Mouse (Mus musculus): ENCODE data around the gene Mtor. TPM values are rescaled to one million over a fixed set of nuclear protein-coding genes. Genes with fewer than 3 reads are reported as not detected.

Mtor gene
- polyA plus RNA-seq, 1 experiment from 2014 or later = 19.3 TPM

- ATAC-seq (ENCODE audit: insufficient number of reproducible peaks, insufficient read depth, low FRiP score, low TSS enrichment, low read depth) = no peak
- Histone ChIP-seq H3K9me3 (no peaks in the 10 kb centered on the region), H3K4me2 (no peak overlapping the region), H3K36me3 (peaks cover 94% of the 10 kb centered on the region), H3K4me1 (replicated peaks) (no peaks in the 10 kb centered on the region; the same call in 1 of the 2 replicates), H3K27ac (no peak overlapping the region), H3K4me3 (replicated peaks) (no peak overlapping the region), H3K27me3 (no peaks in the 10 kb centered on the region), H3K9ac (replicated peaks) (no peak overlapping the region)
- 91% methylated on average over 7 of the region's 7 CpGs for WGBS
Observed at GRCm38 (mm10) chr4:148491448-148491847, 43.0 kb downstream of the Mtor start.

GRCm38 (mm10) chr4:148495160-148495559, 46.7 kb downstream of the Mtor start:
- peaks cover 85% of the 10 kb centered on the region for H3K36me3 ChIP-seq
- ATAC-seq (ENCODE audit: insufficient number of reproducible peaks, insufficient read depth, low FRiP score, low TSS enrichment, low read depth) = no peak
- H3K27ac ChIP-seq = no peak overlapping the region
- no peak overlapping the region for H3K4me3 ChIP-seq (replicated peaks)
- no peak overlapping the region for H3K4me2 ChIP-seq
- H3K9me3 ChIP-seq = no peaks in the 10 kb centered on the region
- 94% methylated on average over 6 of the region's 6 CpGs for WGBS
- no peaks in the 10 kb centered on the region for H3K27me3 ChIP-seq
- H3K9ac ChIP-seq (replicated peaks) = no peak overlapping the region
- peaks cover 4% of the 10 kb centered on the region; the same call in 1 of the 2 replicates for H3K4me1 ChIP-seq (replicated peaks)

- no peak overlapping the region for H3K9ac ChIP-seq (replicated peaks)
- no peaks in the 10 kb centered on the region for H3K9me3 ChIP-seq
- H3K27ac ChIP-seq = no peak overlapping the region
- no peaks in the 10 kb centered on the region for H3K27me3 ChIP-seq
- peaks cover 82% of the 10 kb centered on the region for H3K36me3 ChIP-seq
- no peak overlapping the region for H3K4me2 ChIP-seq
- ATAC-seq (ENCODE audit: insufficient number of reproducible peaks, insufficient read depth, low FRiP score, low TSS enrichment, low read depth) = no peak
- peaks cover 8% of the 10 kb centered on the region; the same call in 1 of the 2 replicates for H3K4me1 ChIP-seq (replicated peaks)
- no peak overlapping the region for H3K4me3 ChIP-seq (replicated peaks)
- 86% methylated on average over 25 of the region's 25 CpGs for WGBS
Observed at GRCm38 (mm10) chr4:148495874-148496689, 47.7 kb downstream of the Mtor start.

GRCm38 (mm10) chr4:148500410-148500867, 52.0 kb downstream of the Mtor start, which contains the start of gene Angptl7:
Gene Angptl7, minus strand, starts transcription at chr4:148500460.
- Histone ChIP-seq H3K9me3 (no peaks in the 10 kb centered on the region), H3K4me2 (no peak within 1 kb of the TSS), H3K4me3 (replicated peaks) (no peak within 1 kb of the TSS), H3K9ac (replicated peaks) (0 out of 2 replicates have a peak within 1 kb of the TSS, but pooled peaks have one; percentile 12), H3K27me3 (no peaks in the 10 kb centered on the region), H3K4me1 (replicated peaks) (peaks cover 15% of the 10 kb centered on the region; the same call in 1 of the 2 replicates), H3K27ac (no peak within 1 kb of the TSS), H3K36me3 (peaks cover 65% of the 10 kb centered on the region)
- no peak for ATAC-seq (ENCODE audit: insufficient number of reproducible peaks, insufficient read depth, low FRiP score, low TSS enrichment, low read depth)
- 46% methylated on average over 4 of the region's 4 CpGs for WGBS

GRCm38 (mm10) chr4:148504497-148504959, 56.1 kb downstream of the Mtor start:
- Histone ChIP-seq H3K4me1 (replicated peaks) (peaks cover 26% of the 10 kb centered on the region), H3K9me3 (no peaks in the 10 kb centered on the region), H3K27ac (no peak overlapping the region), H3K4me3 (replicated peaks) (no peak overlapping the region), H3K9ac (replicated peaks) (no peak overlapping the region), H3K27me3 (no peaks in the 10 kb centered on the region), H3K4me2 (no peak overlapping the region), H3K36me3 (peaks cover 54% of the 10 kb centered on the region)
- WGBS = 5% methylated on average over 8 of the region's 8 CpGs
- ATAC-seq (ENCODE audit: insufficient number of reproducible peaks, insufficient read depth, low FRiP score, low TSS enrichment, low read depth) = peak; percentile 57

GRCm38 (mm10) chr4:148507585-148507984, 59.2 kb downstream of the Mtor start:
- peaks cover 52% of the 10 kb centered on the region for H3K36me3 ChIP-seq

GRCm38 (mm10) chr4:148508084-148508849, 59.9 kb downstream of the Mtor start:
- H3K27ac ChIP-seq = peak overlapping the region; percentile 41; the same call in 1 of the 2 replicates
- WGBS = 91% methylated on average over 14 of the region's 14 CpGs

More at GRCm38 (mm10) chr4:148507585-148507984, 59.2 kb downstream of the Mtor start:
- WGBS = 43% methylated on average over 5 of the region's 5 CpGs
- no peak overlapping the region for H3K4me3 ChIP-seq (replicated peaks)
- no peak for ATAC-seq (ENCODE audit: insufficient number of reproducible peaks, insufficient read depth, low FRiP score, low TSS enrichment, low read depth)
- no peak overlapping the region for H3K9ac ChIP-seq (replicated peaks)
- H3K4me1 ChIP-seq (replicated peaks) = peaks cover 24% of the 10 kb centered on the region
- H3K9me3 ChIP-seq = no peaks in the 10 kb centered on the region
- H3K27ac ChIP-seq = peak overlapping the region; percentile 9; the same call in 1 of the 2 replicates
- H3K4me2 ChIP-seq = no peak overlapping the region
- no peaks in the 10 kb centered on the region for H3K27me3 ChIP-seq

GRCm38 (mm10) chr4:148509450-148510084, 61.2 kb downstream of the Mtor start:
- Histone ChIP-seq H3K4me1 (replicated peaks) (peaks cover 20% of the 10 kb centered on the region), H3K4me3 (replicated peaks) (no peak overlapping the region), H3K4me2 (no peak overlapping the region), H3K9ac (replicated peaks) (no peak overlapping the region), H3K36me3 (peaks cover 61% of the 10 kb centered on the region), H3K9me3 (no peaks in the 10 kb centered on the region), H3K27ac (no peak overlapping the region), H3K27me3 (no peaks in the 10 kb centered on the region)
- no peak for ATAC-seq (ENCODE audit: insufficient number of reproducible peaks, insufficient read depth, low FRiP score, low TSS enrichment, low read depth)
- WGBS = 86% methylated on average over 8 of the region's 8 CpGs

More at GRCm38 (mm10) chr4:148508084-148508849, 59.9 kb downstream of the Mtor start:
- ATAC-seq (ENCODE audit: insufficient number of reproducible peaks, insufficient read depth, low FRiP score, low TSS enrichment, low read depth) = no peak
- peaks cover 24% of the 10 kb centered on the region for H3K4me1 ChIP-seq (replicated peaks)
- no peak overlapping the region for H3K9ac ChIP-seq (replicated peaks)
- H3K36me3 ChIP-seq = peaks cover 52% of the 10 kb centered on the region
- H3K27me3 ChIP-seq = no peaks in the 10 kb centered on the region
- no peak overlapping the region for H3K4me3 ChIP-seq (replicated peaks)
- no peak overlapping the region for H3K4me2 ChIP-seq
- H3K9me3 ChIP-seq = no peaks in the 10 kb centered on the region

GRCm38 (mm10) chr4:148510691-148511090, 62.3 kb downstream of the Mtor start:
- H3K4me3 ChIP-seq (replicated peaks) = no peak overlapping the region
- no peak for ATAC-seq (ENCODE audit: insufficient number of reproducible peaks, insufficient read depth, low FRiP score, low TSS enrichment, low read depth)
- H3K9me3 ChIP-seq = no peaks in the 10 kb centered on the region
- WGBS = 81% methylated on average over 4 of the region's 4 CpGs
- peaks cover 68% of the 10 kb centered on the region for H3K36me3 ChIP-seq
- no peaks in the 10 kb centered on the region for H3K27me3 ChIP-seq
- H3K4me2 ChIP-seq = no peak overlapping the region
- H3K9ac ChIP-seq (replicated peaks) = no peak overlapping the region
- H3K27ac ChIP-seq = no peak overlapping the region
- peaks cover 17% of the 10 kb centered on the region for H3K4me1 ChIP-seq (replicated peaks)

GRCm38 (mm10) chr4:148511334-148511733, 62.9 kb downstream of the Mtor start:
- WGBS = 93% methylated on average over 4 of the region's 4 CpGs
- Histone ChIP-seq H3K27me3 (no peaks in the 10 kb centered on the region), H3K27ac (no peak overlapping the region), H3K9ac (replicated peaks) (no peak overlapping the region), H3K36me3 (peaks cover 68% of the 10 kb centered on the region), H3K4me2 (no peak overlapping the region), H3K9me3 (no peaks in the 10 kb centered on the region), H3K4me1 (replicated peaks) (peaks cover 17% of the 10 kb centered on the region), H3K4me3 (replicated peaks) (no peak overlapping the region)
- no peak for ATAC-seq (ENCODE audit: insufficient number of reproducible peaks, insufficient read depth, low FRiP score, low TSS enrichment, low read depth)

Data from limb, embryonic 12.5 days (tissue).